Mouse (Mus musculus): ENCODE measurements around the gene Rsu1.

Gene Rsu1

GRCm38 (mm10) chr2:13048649-13049048 is 222.6 kb downstream of the Rsu1 start:
- DNase-seq (ENCODE audit: low spot score) = no peak

GRCm38 (mm10) chr2:13044555-13044954 is 226.7 kb downstream of the Rsu1 start:
- no peak for DNase-seq (ENCODE audit: low spot score)

GRCm38 (mm10) chr2:13039785-13040184 is 231.4 kb downstream of the Rsu1 start:
- no peak for DNase-seq (ENCODE audit: low spot score)

DNA sequence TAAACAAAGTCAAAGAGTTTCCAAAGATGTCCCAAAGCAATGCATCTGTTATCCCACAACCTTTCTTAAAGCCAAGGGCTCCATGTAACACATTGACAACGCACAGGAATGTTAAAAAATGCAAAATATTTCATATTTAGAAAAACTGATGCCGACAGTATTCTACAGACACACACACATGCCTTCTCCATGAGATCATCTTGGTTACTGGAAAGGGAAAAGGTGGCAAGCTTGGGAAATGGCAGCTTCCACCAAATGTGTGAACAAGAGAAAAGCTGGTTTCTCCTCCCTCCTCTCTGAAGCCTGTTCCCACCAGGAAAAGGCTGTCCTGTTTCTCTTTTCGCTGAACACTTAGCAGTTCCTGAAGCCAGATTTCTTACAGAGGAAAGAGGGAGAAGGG is 232.4 kb downstream of the Rsu1 start:
- no peak for DNase-seq (ENCODE audit: low spot score)

Data from layer of hippocampus, adult 11-12 months (tissue).